Mouse (Mus musculus) limb, embryonic 14.5 days (tissue): ENCODE measurements around the gene Xaf1. TPM values are rescaled to one million over a fixed set of nuclear protein-coding genes. Genes with fewer than 3 reads are reported as not detected.

Experiments
- ATAC-seq: fragments of 200-750 bp; cut with Nextera tagmentation; 2 replicates; pipeline ENCODE4 v1.8.0; 2017; ENCODE audit warnings: low read depth, moderate number of reproducible peaks, moderate TSS enrichment; ENCODE audit not compliant: low FRiP score
- DNase-seq: peaks from one replicate; pipeline ENCODE4 v3.0.0-alpha.2; 2015; ENCODE audit warnings: low spot score
- H3K27ac ChIP-seq: fragments of 300-500 bp; sonication (generic); replicated peaks from 2 replicates; pipeline ENCODE4 v1.5.1; 2014; ENCODE audit warnings: low read depth, mild to moderate bottlenecking, low read length, moderate library complexity, mixed read lengths
- H3K27me3 ChIP-seq: fragments of 300-500 bp; sonication (generic); 2 replicates; pipeline ENCODE4 v1.6.1; 2014; ENCODE audit warnings: low read length, mixed read lengths; ENCODE audit not compliant: control insufficient read depth, insufficient read depth
- H3K36me3 ChIP-seq: fragments of 300-500 bp; sonication (generic); 2 replicates; pipeline ENCODE4 v1.6.1; 2014; ENCODE audit warnings: mild to moderate bottlenecking, low read length, moderate library complexity, mixed read lengths; ENCODE audit not compliant: control insufficient read depth, insufficient read depth
- H3K4me1 ChIP-seq: fragments of 300-500 bp; sonication (generic); 2 replicates; pipeline ENCODE4 v1.6.1; 2014; ENCODE audit warnings: antibody characterized with exemption, low read length, mixed read lengths; ENCODE audit not compliant: control insufficient read depth, insufficient read depth
- H3K4me2 ChIP-seq: fragments of 300-500 bp; sonication (generic); replicated peaks from 2 replicates; pipeline ENCODE4 v1.6.1; 2014; ENCODE audit warnings: low read depth, mild to moderate bottlenecking, low read length, moderate library complexity; ENCODE audit not compliant: severe bottlenecking
- H3K4me3 ChIP-seq: fragments of 300-500 bp; sonication (generic); replicated peaks from 2 replicates; pipeline ENCODE4 v1.5.1; 2014; ENCODE audit warnings: low read length
- H3K9ac ChIP-seq: fragments of 300-500 bp; sonication (generic); 2 replicates; pipeline ENCODE4 v1.6.1; 2014; ENCODE audit warnings: mild to moderate bottlenecking, low read depth, low read length, moderate library complexity; ENCODE audit not compliant: severe bottlenecking
- H3K9me3 ChIP-seq: fragments of 300-500 bp; sonication (generic); 2 replicates; pipeline ENCODE4 v1.6.1; 2016; ENCODE audit warnings: low read length; ENCODE audit not compliant: control insufficient read depth
- POLR2A ChIP-seq: fragments of 200-500 bp; IDR thresholded peaks from 2 replicates; pipeline ENCODE4 v1.8.0; 2012; ENCODE audit warnings: inconsistent platforms, mild to moderate bottlenecking, moderate library complexity, borderline replicate concordance; ENCODE audit not compliant: insufficient read depth, insufficient read length; ENCODE audit errors: extremely low read depth
- WGBS: fragments of 180-500 bp; shearing (Covaris S2); extraction: QIAGEN DNeasy Blood & Tissue Kit; methylation state at CpG from one replicate; pipeline ENCODE4 v1.1.7; 2014; 5-methylcytosine and 5-hydroxymethylcytosine counted together
- polyA plus RNA-seq, 2 experiments: library from polyadenylated mRNA; depleted of rRNA in 1 of 2; stranded (reverse) in 1 of 2; unstranded in 1 of 2; fragments of >200 nt; fragmentation: Nextera tagmentation in 1 of 2; extraction: Ambion mirVana in 1 of 2; gene quantifications; 2 replicates each; pipeline versions ENCODE4 v1.2.1 to v1.2.3; 2012 to 2014

Xaf1 gene
- polyA plus RNA-seq, 2 experiments, result 1.9 to 2.9 TPM

DNA sequence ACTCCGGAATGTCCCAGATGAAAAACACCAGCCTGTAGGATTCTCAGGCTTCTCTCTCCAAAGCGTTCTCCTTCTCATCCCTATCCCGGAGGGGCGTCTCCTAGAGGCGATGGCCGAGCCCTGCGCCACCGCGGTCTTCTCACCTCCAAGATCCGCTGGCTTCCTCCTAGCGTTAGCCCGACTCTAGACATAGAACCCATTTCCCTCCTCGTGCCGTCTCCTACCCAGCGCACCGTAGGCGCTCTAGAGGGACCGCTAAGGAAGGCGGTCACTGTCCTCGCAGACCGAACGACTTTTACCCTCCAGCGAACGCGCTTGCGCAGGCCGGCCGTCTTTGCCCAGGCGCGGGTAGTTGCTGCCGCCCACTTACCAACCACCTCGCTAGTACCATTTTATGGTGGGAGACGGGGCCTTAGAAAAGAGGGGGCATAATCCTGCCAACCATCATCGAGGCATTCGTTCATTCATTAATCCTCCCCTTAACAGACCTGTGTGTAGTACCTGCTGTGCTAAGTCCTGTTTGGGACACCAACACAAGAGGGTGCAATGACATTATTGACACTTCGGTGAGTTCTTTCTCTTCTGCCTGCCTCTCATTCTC is 34.4 kb upstream of the Xaf1 start, which contains the start of gene Slc13a5:
Gene Slc13a5, minus strand, starts transcription at position 263 of the 601 bp plus-strand sequence.
- H3K27me3 ChIP-seq, result peaks cover 27% of the 10 kb centered on the region

GRCm38 (mm10) chr11:72271761-72272160 is 29.7 kb upstream of the Xaf1 start:
- H3K27ac ChIP-seq, result no peak overlapping the region
- H3K9me3 ChIP-seq, result no peaks in the 10 kb centered on the region
- TF ChIP-seq POLR2A, result no peak
- H3K4me2 ChIP-seq, result no peak overlapping the region
- ATAC-seq (no peak), DNase-seq (no peak)
- 52% methylated on average over 1 of the region's 1 CpGs for WGBS
- H3K9ac ChIP-seq, result no peak overlapping the region
- H3K27me3 ChIP-seq, result peaks cover 4% of the 10 kb centered on the region; the same call in 1 of the 2 replicates
- H3K4me3 ChIP-seq, result no peak overlapping the region
- no peaks in the 10 kb centered on the region for H3K36me3 ChIP-seq
- H3K4me1 ChIP-seq, result peaks cover under 1% of the 10 kb centered on the region; the same call in 1 of the 2 replicates

More for the DNA sequence above, 34.4 kb upstream of the Xaf1 start, which contains the start of gene Slc13a5:
- no peak for DNase-seq
- Histone ChIP-seq H3K4me3 (peak within 1 kb of the TSS; percentile 37), H3K9me3 (no peaks in the 10 kb centered on the region), H3K36me3 (no peaks in the 10 kb centered on the region), H3K4me1 (peaks cover 4% of the 10 kb centered on the region; the same call in 1 of the 2 replicates), H3K4me2 (peak within 1 kb of the TSS; percentile 66), H3K27ac (no peak within 1 kb of the TSS), H3K9ac (peak within 1 kb of the TSS; percentile 38)
- no peak for TF ChIP-seq POLR2A
- 3% methylated on average over 36 of the region's 36 CpGs for WGBS
- ATAC-seq, result peak; percentile 26; the same call in 1 of the 2 replicates

GRCm38 (mm10) chr11:72273341-72273740 is 28.1 kb upstream of the Xaf1 start:
- no peak overlapping the region for H3K9ac ChIP-seq
- WGBS, result 56% methylated on average over 3 of the region's 3 CpGs
- no peak for TF ChIP-seq POLR2A
- ATAC-seq (no peak), DNase-seq (no peak)
- no peaks in the 10 kb centered on the region for H3K27me3 ChIP-seq
- H3K36me3 ChIP-seq, result no peaks in the 10 kb centered on the region
- H3K4me3 ChIP-seq, result no peak overlapping the region
- H3K9me3 ChIP-seq, result no peaks in the 10 kb centered on the region
- no peaks in the 10 kb centered on the region for H3K4me1 ChIP-seq
- no peak overlapping the region for H3K27ac ChIP-seq
- H3K4me2 ChIP-seq, result no peak overlapping the region

GRCm38 (mm10) chr11:72281143-72281851 is 20.1 kb upstream of the Xaf1 start:
- WGBS, result 84% methylated on average over 5 of the region's 5 CpGs
- ATAC-seq, result no peak
- H3K27me3 ChIP-seq, result no peaks in the 10 kb centered on the region
- no peak for DNase-seq
- H3K36me3 ChIP-seq, result no peaks in the 10 kb centered on the region
- H3K9ac ChIP-seq, result no peak overlapping the region
- H3K27ac ChIP-seq, result no peak overlapping the region
- no peaks in the 10 kb centered on the region for H3K4me1 ChIP-seq
- no peak for TF ChIP-seq POLR2A
- H3K4me2 ChIP-seq, result no peak overlapping the region
- H3K9me3 ChIP-seq, result no peaks in the 10 kb centered on the region
- no peak overlapping the region for H3K4me3 ChIP-seq

- no peak overlapping the region for H3K27ac ChIP-seq
- no peak for TF ChIP-seq POLR2A
- no peak overlapping the region for H3K9ac ChIP-seq
- no peaks in the 10 kb centered on the region for H3K9me3 ChIP-seq
- H3K27me3 ChIP-seq, result no peaks in the 10 kb centered on the region
- no peaks in the 10 kb centered on the region for H3K36me3 ChIP-seq
- no peak overlapping the region for H3K4me3 ChIP-seq
- 64% methylated on average over 5 of the region's 5 CpGs for WGBS
- H3K4me2 ChIP-seq, result no peak overlapping the region
- ATAC-seq (no peak), DNase-seq (no peak)
- H3K4me1 ChIP-seq, result no peaks in the 10 kb centered on the region
Measured at GRCm38 (mm10) chr11:72281852-72282400, 19.5 kb upstream of the Xaf1 start.
